ENCODE assay signal across 10 mouse cellular contexts in the genomic region with DNA sequence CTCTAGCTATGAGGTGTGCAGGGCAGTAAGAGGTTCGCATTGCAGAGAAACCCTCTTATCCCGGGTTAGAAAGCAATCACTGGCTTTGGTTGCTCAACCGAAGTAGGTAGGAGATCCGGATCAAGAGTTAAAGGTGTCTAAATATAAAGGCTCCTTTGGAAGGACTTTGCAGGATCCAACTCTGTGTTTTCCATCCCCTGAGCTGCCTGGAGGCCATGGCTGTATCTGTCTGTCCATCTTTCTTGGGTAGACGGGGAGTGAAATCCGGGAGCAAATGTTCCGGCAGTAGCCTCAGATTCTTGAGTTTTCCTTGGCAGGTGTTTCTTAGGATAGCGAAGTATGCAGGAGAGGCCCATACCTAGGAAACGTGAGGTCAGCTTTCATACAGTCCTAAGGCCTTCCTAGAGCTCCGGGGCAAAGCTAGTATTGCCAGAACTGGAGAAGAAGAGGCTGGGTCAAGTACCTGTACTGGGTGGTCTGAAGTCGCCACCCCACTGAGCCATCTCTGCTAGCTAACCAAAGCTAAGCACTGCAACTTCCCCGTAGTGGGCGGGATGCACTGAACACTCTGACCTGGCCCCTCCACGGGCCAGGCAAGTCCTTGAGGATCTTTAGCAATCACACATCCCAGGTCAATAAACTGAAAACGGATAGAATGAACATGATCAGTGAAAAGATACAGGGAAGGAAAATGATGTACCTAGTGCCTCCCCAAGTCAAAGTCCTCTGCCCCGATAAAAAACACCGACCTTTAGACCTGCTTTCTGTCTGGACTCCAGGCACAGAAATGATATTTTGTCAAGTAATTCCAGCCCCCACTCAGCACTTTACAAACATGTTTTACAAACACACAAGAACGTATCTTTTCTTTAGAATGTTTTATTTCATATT.
DNase-seq lines count a peak whose midpoint lies in the region; ATAC-seq and TF ChIP-seq lines count a peak whose summit lies in the region.
"Had no signal": no experiment of that assay in that cellular context is flagged by ENCODE, and none has a peak within 500 bp of the region (broad histone marks: within the 10 kb centered on the region; RNA-seq: fewer than 3 reads in every experiment).

No protein-coding gene starts in this region.

- no peaks in the 10 kb centered on the region for H3K36me3 ChIP-seq in kidney, postnatal 0 days (ENCODE audit: insufficient read depth, low read length)
- no peaks in the 10 kb centered on the region for H3K36me3 ChIP-seq in embryonic facial prominence, embryonic 15.5 days
- H3K36me3 ChIP-seq in intestine, embryonic 16.5 days (ENCODE audit: control insufficient read depth, insufficient read depth, low read length) = no peaks in the 10 kb centered on the region
- no peaks in the 10 kb centered on the region for H3K36me3 ChIP-seq in neural tube, embryonic 15.5 days

- H3K27ac ChIP-seq in kidney, postnatal 0 days = no peak overlapping the region
- H3K27ac ChIP-seq in embryonic facial prominence, embryonic 15.5 days (replicated peaks) = no peak overlapping the region
- no peak overlapping the region for H3K27ac ChIP-seq in intestine, embryonic 16.5 days (ENCODE audit: low read length)
- H3K27ac ChIP-seq in neural tube, embryonic 15.5 days (replicated peaks) = peak overlapping the region; percentile 100

- TF ChIP-seq CTCF in kidney, postnatal 0 days (IDR thresholded peaks at IDR 0.05; ENCODE audit: low read depth) = no peak

- no peak overlapping the region for H3K4me2 ChIP-seq in kidney, postnatal 0 days (ENCODE audit: low read length)
- H3K4me2 ChIP-seq in embryonic facial prominence, embryonic 15.5 days (replicated peaks) = no peak overlapping the region
- H3K4me2 ChIP-seq in intestine, embryonic 16.5 days (ENCODE audit: low read depth, low read length) = peak overlapping the region; percentile 85; the same call in 1 of the 2 replicates
- peak overlapping the region; percentile 93 for H3K4me2 ChIP-seq in neural tube, embryonic 15.5 days

- H3K4me3 ChIP-seq in kidney, postnatal 0 days (replicated peaks; ENCODE audit: low read depth, low read length) = peak overlapping the region; percentile 30; the same call in 1 of the 2 replicates
- 0 out of 2 replicates have a peak overlapping the region, but pooled peaks have one; percentile 38 for H3K4me3 ChIP-seq in embryonic facial prominence, embryonic 15.5 days (replicated peaks)
- H3K4me3 ChIP-seq in intestine, embryonic 16.5 days (ENCODE audit: low read length) = no peak overlapping the region
- peak overlapping the region; percentile 62 for H3K4me3 ChIP-seq in neural tube, embryonic 15.5 days (replicated peaks)

- WGBS in kidney, postnatal 0 days = 3% methylated on average over 18 of the region's 18 CpGs
- whole genome bisulfite sequencing in embryonic facial prominence, embryonic 15.5 days = 7% methylated on average over 18 of the region's 18 CpGs
- 14% methylated on average over 18 of the region's 18 CpGs for WGBS in intestine, embryonic 16.5 days
- 15% methylated on average over 18 of the region's 18 CpGs for WGBS in neural tube, embryonic 15.5 days

- intact Hi-C loops in left cerebral cortex, postnatal 25 days (cut with DNase I) = no loop called here

- no peaks in the 10 kb centered on the region; the same call in 1 of the 2 replicates for H3K4me1 ChIP-seq in kidney, postnatal 0 days (replicated peaks; ENCODE audit: insufficient read depth, low read length)
- H3K4me1 ChIP-seq in embryonic facial prominence, embryonic 15.5 days = peaks cover 14% of the 10 kb centered on the region
- H3K4me1 ChIP-seq in intestine, embryonic 16.5 days (ENCODE audit: control insufficient read depth, insufficient read depth, low read length) = peaks cover 5% of the 10 kb centered on the region
- peaks cover 17% of the 10 kb centered on the region for H3K4me1 ChIP-seq in neural tube, embryonic 15.5 days

- H3K27me3 ChIP-seq in kidney, postnatal 0 days (ENCODE audit: insufficient read depth, low read length) = peaks cover 65% of the 10 kb centered on the region
- H3K27me3 ChIP-seq in embryonic facial prominence, embryonic 15.5 days = peaks cover 72% of the 10 kb centered on the region
- peaks cover 59% of the 10 kb centered on the region for H3K27me3 ChIP-seq in intestine, embryonic 16.5 days (replicated peaks; ENCODE audit: control insufficient read depth, insufficient read depth, low read length)
- no peaks in the 10 kb centered on the region for H3K27me3 ChIP-seq in neural tube, embryonic 15.5 days (replicated peaks)

- H3K9me3 ChIP-seq in kidney, postnatal 0 days (replicated peaks; ENCODE audit: low read length) = no peaks in the 10 kb centered on the region
- H3K9me3 ChIP-seq in embryonic facial prominence, embryonic 15.5 days (replicated peaks) = no peaks in the 10 kb centered on the region
- no peaks in the 10 kb centered on the region for H3K9me3 ChIP-seq in intestine, embryonic 16.5 days (ENCODE audit: control insufficient read depth, low read length)
- H3K9me3 ChIP-seq in neural tube, embryonic 15.5 days (replicated peaks) = no peaks in the 10 kb centered on the region

- no peak for DNase-seq in kidney, postnatal 0 days (ENCODE audit: low spot score)
- DNase-seq in kidney, adult 18-20 months = no peak
- DNase-seq in layer of hippocampus, postnatal 36 days = no peak
- DNase-seq in left cerebral cortex, postnatal 25 days (ENCODE audit: low spot score in 2 of 2) = no peak
- no peak for DNase-seq in kidney, postnatal 14 days
- DNase-seq: heart, postnatal 10 days had no signal

- H3K9ac ChIP-seq in kidney, postnatal 0 days (ENCODE audit: low read depth, low read length) = no peak overlapping the region
- no peak overlapping the region for H3K9ac ChIP-seq in embryonic facial prominence, embryonic 15.5 days
- no peak overlapping the region for H3K9ac ChIP-seq in intestine, embryonic 16.5 days (ENCODE audit: low read depth, low read length)
- H3K9ac ChIP-seq in neural tube, embryonic 15.5 days (replicated peaks) = peak overlapping the region; percentile 91
- H3K9ac ChIP-seq: lung, embryonic 14.5 days had no signal

- no peak for ATAC-seq in kidney, postnatal 0 days (replicated peaks; ENCODE audit: low FRiP score, low read depth)
- ATAC-seq in embryonic facial prominence, embryonic 15.5 days (ENCODE audit: insufficient number of reproducible peaks, low FRiP score, low TSS enrichment, low read depth) = no peak
- peak; percentile 22; the same call in 1 of the 2 replicates for ATAC-seq in intestine, embryonic 16.5 days
- ATAC-seq in neural tube, embryonic 15.5 days (ENCODE audit: low FRiP score) = no peak

Comparison
In these comparisons a context has a peak if more than half of its experiments do, and no peak if none do; other contexts are left out.
1. H3K4me2 ChIP-seq: peak in intestine, embryonic 16.5 days (single experiment) and neural tube, embryonic 15.5 days (single experiment); none in kidney, postnatal 0 days (single experiment) and embryonic facial prominence, embryonic 15.5 days (single experiment).